8 mouse cellular contexts compared by ENCODE assay signal in the genomic region with DNA sequence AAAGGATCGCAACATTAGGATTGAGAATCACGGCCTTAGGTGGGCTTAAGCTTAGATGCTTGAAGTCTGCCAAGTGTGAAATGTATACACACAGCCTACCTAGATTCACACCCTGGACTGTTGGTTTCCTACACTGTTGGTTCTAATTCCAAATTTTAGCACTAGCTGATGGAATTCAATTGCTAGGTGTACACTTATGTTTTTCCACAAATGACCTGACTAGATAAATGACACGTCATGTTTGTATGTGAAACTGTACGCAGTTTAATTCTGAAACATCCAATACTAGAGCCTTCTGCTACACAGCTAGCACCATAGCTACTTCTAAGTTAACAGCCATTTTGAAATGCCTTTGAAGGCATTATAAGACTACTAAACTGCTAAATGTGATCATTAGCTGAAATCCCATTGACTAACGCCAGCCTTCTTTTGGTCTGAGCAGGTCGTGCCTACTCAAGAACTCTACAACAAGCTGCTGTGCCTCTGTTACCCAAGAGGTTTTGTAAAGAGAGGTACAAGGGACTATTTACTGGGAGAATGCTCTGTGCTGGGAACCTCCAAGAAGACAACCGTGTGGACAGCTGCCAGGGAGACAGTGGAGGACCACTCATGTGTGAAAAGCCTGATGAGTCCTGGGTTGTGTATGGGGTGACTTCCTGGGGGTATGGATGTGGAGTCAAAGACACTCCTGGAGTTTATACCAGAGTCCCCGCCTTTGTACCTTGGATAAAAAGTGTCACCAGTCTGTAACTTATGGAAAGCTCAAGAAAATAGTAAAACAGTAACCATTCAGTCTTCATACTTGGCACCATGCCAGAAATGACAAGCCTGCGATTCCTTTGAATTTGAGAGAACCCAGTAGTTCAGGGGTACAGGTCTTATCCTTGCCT. TPM values are rescaled to one million over a fixed set of nuclear protein-coding genes. Genes with fewer than 3 reads are reported as not detected.
DNase-seq lines count a peak whose midpoint lies in the region; ATAC-seq lines count a peak whose summit lies in the region.

No protein-coding gene starts in this region.

- peak overlapping the region; percentile 62 for H3K4me2 ChIP-seq in hindbrain, embryonic 13.5 days
- H3K4me2 ChIP-seq in liver, embryonic 11.5 days, result peak overlapping the region; percentile 77
- peak overlapping the region; percentile 85 for H3K4me2 ChIP-seq in stomach, embryonic 16.5 days (ENCODE audit: low read depth, low read length)

- ATAC-seq in hindbrain, embryonic 13.5 days (ENCODE audit: low FRiP score), result no peak
- ATAC-seq in liver, embryonic 11.5 days (replicated peaks; ENCODE audit: low FRiP score), result peak; percentile 13; the same call in 1 of the 2 replicates
- no peak for ATAC-seq in stomach, embryonic 16.5 days (ENCODE audit: insufficient read depth, low FRiP score)

- WGBS in hindbrain, embryonic 13.5 days, result 56% methylated on average over 9 of the region's 9 CpGs
- 47% methylated on average over 9 of the region's 9 CpGs for WGBS in liver, embryonic 11.5 days
- WGBS in stomach, embryonic 16.5 days, result 51% methylated on average over 9 of the region's 9 CpGs

- H3K4me3 ChIP-seq in hindbrain, embryonic 13.5 days, result no peak overlapping the region
- H3K4me3 ChIP-seq in liver, embryonic 11.5 days (ENCODE audit: low read depth, low read length), result peak overlapping the region; percentile 81
- H3K4me3 ChIP-seq in stomach, embryonic 16.5 days (replicated peaks; ENCODE audit: low read length), result 0 out of 2 replicates have a peak overlapping the region, but pooled peaks have one; percentile 13

- H3K27me3 ChIP-seq in hindbrain, embryonic 13.5 days, result no peaks in the 10 kb centered on the region
- no peaks in the 10 kb centered on the region for H3K27me3 ChIP-seq in liver, embryonic 11.5 days (replicated peaks; ENCODE audit: control insufficient read depth, insufficient read depth, low read length)
- no peaks in the 10 kb centered on the region for H3K27me3 ChIP-seq in stomach, embryonic 16.5 days (ENCODE audit: control insufficient read depth, insufficient read depth, low read length)

- peak; percentile 32 for DNase-seq in embryo, embryonic 10 days (ENCODE audit: low spot score)
- DNase-seq in embryo, embryonic 11 days, result no peak
- DNase-seq in testis, postnatal 10 days (ENCODE audit: low spot score), result peak; percentile 58
- DNase-seq in testis, postnatal 14 days (ENCODE audit: low spot score), result no peak
- peak; percentile 49 for DNase-seq in liver, embryonic 11.5 days (ENCODE audit: low spot score)
- DNase-seq in urinary bladder, postnatal 36 days (ENCODE audit: low spot score in 2 of 2), result no peak

- peaks cover 34% of the 10 kb centered on the region for H3K4me1 ChIP-seq in hindbrain, embryonic 13.5 days (replicated peaks)
- H3K4me1 ChIP-seq in liver, embryonic 11.5 days (replicated peaks; ENCODE audit: control insufficient read depth, insufficient read depth, low read length), result no peaks in the 10 kb centered on the region
- H3K4me1 ChIP-seq in stomach, embryonic 16.5 days (ENCODE audit: control insufficient read depth, insufficient read depth, low read length), result peaks cover 12% of the 10 kb centered on the region; the same call in 1 of the 2 replicates

- no peaks in the 10 kb centered on the region for H3K9me3 ChIP-seq in hindbrain, embryonic 13.5 days
- no peaks in the 10 kb centered on the region for H3K9me3 ChIP-seq in liver, embryonic 11.5 days (ENCODE audit: control insufficient read depth, low read length)
- no peaks in the 10 kb centered on the region for H3K9me3 ChIP-seq in stomach, embryonic 16.5 days (replicated peaks; ENCODE audit: control insufficient read depth, low read length)

- no peak overlapping the region for H3K9ac ChIP-seq in hindbrain, embryonic 13.5 days
- 0 out of 2 replicates have a peak overlapping the region, but pooled peaks have one; percentile 41 for H3K9ac ChIP-seq in liver, embryonic 11.5 days (ENCODE audit: low read depth, low read length)
- no peak overlapping the region for H3K9ac ChIP-seq in stomach, embryonic 16.5 days (ENCODE audit: low read length)

- no peak overlapping the region for H3K27ac ChIP-seq in hindbrain, embryonic 13.5 days
- H3K27ac ChIP-seq in liver, embryonic 11.5 days (ENCODE audit: low read depth, low read length), result peak overlapping the region; percentile 99
- H3K27ac ChIP-seq in stomach, embryonic 16.5 days (ENCODE audit: low read length), result peak overlapping the region; percentile 40

- H3K36me3 ChIP-seq in hindbrain, embryonic 13.5 days, result peaks cover 8% of the 10 kb centered on the region; the same call in 1 of the 2 replicates
- H3K36me3 ChIP-seq in liver, embryonic 11.5 days (ENCODE audit: control insufficient read depth, insufficient read depth, low read length), result no peaks in the 10 kb centered on the region
- H3K36me3 ChIP-seq in stomach, embryonic 16.5 days (ENCODE audit: control insufficient read depth, insufficient read depth, low read length), result peaks cover 4% of the 10 kb centered on the region; the same call in 1 of the 2 replicates

RNA-seq across cellular contexts. Expression of a gene that starts 59.3 kb away (rescaled TPM):
- polyA plus RNA-seq in hindbrain, embryonic 13.5 days (2015; fragmentation: Nextera tagmentation; extraction: Ambion mirVana), result 13.8 and 14.4 TPM in 2 replicates
- polyA plus RNA-seq in liver, embryonic 11.5 days (2014; fragmentation: Nextera tagmentation; extraction: Ambion mirVana), result 1.2 and 1.4 TPM in 2 replicates
- polyA plus RNA-seq in stomach, embryonic 16.5 days (2015; fragmentation: Nextera tagmentation; extraction: Ambion mirVana), result 2.8 and 3.3 TPM in 2 replicates

Comparison
In these comparisons a context has a peak if more than half of its experiments do, and no peak if none do; other contexts are left out.
1. DNase-seq: peak in embryo, embryonic 10 days (single experiment), testis, postnatal 10 days (single experiment) and liver, embryonic 11.5 days (single experiment); none in embryo, embryonic 11 days (single experiment), testis, postnatal 14 days (single experiment) and urinary bladder, postnatal 36 days (0 of 2).
2. Peak in every context shown above with its lines, with median percentiles within 50 percentile points of each other: H3K4me2 ChIP-seq.